Mouse (Mus musculus) midbrain, embryonic 10.5 days (tissue): Measurements from ENCODE around the gene Ttc13. TPM values are rescaled to one million over a fixed set of nuclear protein-coding genes. Genes with fewer than 3 reads are reported as not detected.

Experiments
- DNase-seq: peaks from one replicate; pipeline ENCODE4 v3.0.0-alpha.2; 2017; ENCODE audit warnings: low spot score
- H3K27ac ChIP-seq: fragments of 300-500 bp; sonication (generic); replicated peaks from 2 replicates; pipeline ENCODE4 v1.5.1; 2016; ENCODE audit warnings: mild to moderate bottlenecking
- H3K27me3 ChIP-seq: fragments of 300-500 bp; sonication (generic); 2 replicates; pipeline ENCODE4 v1.6.1; 2016; ENCODE audit warnings: low read depth, mild to moderate bottlenecking; ENCODE audit not compliant: poor library complexity, severe bottlenecking
- H3K36me3 ChIP-seq: fragments of 300-500 bp; sonication (generic); 2 replicates; pipeline ENCODE4 v1.6.1; 2016; ENCODE audit warnings: mild to moderate bottlenecking, moderate library complexity
- H3K4me1 ChIP-seq: fragments of 300-500 bp; sonication (generic); 2 replicates; pipeline ENCODE4 v1.6.1; 2016
- H3K4me3 ChIP-seq: fragments of 300-500 bp; sonication (generic); 2 replicates; pipeline ENCODE4 v1.5.1; 2016; ENCODE audit warnings: mild to moderate bottlenecking, moderate library complexity
- H3K9me3 ChIP-seq: fragments of 300-500 bp; sonication (generic); replicated peaks from 2 replicates; pipeline ENCODE4 v1.6.1; 2016; ENCODE audit warnings: mild to moderate bottlenecking
- WGBS: fragments of 180-500 bp; shearing (Covaris S2); methylation state at CpG from one replicate; pipeline ENCODE4 v1.1.7; 2016; 5-methylcytosine and 5-hydroxymethylcytosine counted together
- polyA plus RNA-seq: library from polyadenylated mRNA; unstranded; fragments of >200 nt; fragmentation: Nextera tagmentation; extraction: Ambion mirVana; gene quantifications from 2 replicates; pipeline ENCODE4 v1.2.1, GENCODE M21; 2016

The Ttc13 gene
- polyA plus RNA-seq, 1 experiment from 2014 or later = 53.3 TPM

- Histone ChIP-seq H3K4me3 (no peak overlapping the region), H3K27me3 (no peaks in the 10 kb centered on the region), H3K9me3 (no peaks in the 10 kb centered on the region), H3K4me1 (no peaks in the 10 kb centered on the region), H3K27ac (no peak overlapping the region), H3K36me3 (peaks cover 82% of the 10 kb centered on the region)
- no peak for DNase-seq
- 79% methylated on average over 3 of the region's 3 CpGs for WGBS
Measured at GRCm38 (mm10) chr8:124735371-124735911, 13.7 kb upstream of the Ttc13 start.

GRCm38 (mm10) chr8:124732828-124733227, 11.0 kb upstream of the Ttc13 start:
- no peak overlapping the region for H3K27ac ChIP-seq
- no peak overlapping the region for H3K4me3 ChIP-seq
- H3K9me3 ChIP-seq = no peaks in the 10 kb centered on the region
- no peak for DNase-seq
- no peaks in the 10 kb centered on the region for H3K4me1 ChIP-seq
- no peaks in the 10 kb centered on the region for H3K27me3 ChIP-seq
- peaks cover 95% of the 10 kb centered on the region for H3K36me3 ChIP-seq
- 89% methylated on average over 8 of the region's 8 CpGs for WGBS

- DNase-seq = no peak
- WGBS = 93% methylated on average over 7 of the region's 7 CpGs
- H3K4me3 ChIP-seq = no peak overlapping the region
- H3K4me1 ChIP-seq = peaks cover 28% of the 10 kb centered on the region
- H3K9me3 ChIP-seq = no peaks in the 10 kb centered on the region
- H3K36me3 ChIP-seq = peaks cover 47% of the 10 kb centered on the region
- H3K27me3 ChIP-seq = no peaks in the 10 kb centered on the region
- no peak overlapping the region for H3K27ac ChIP-seq
Measured at GRCm38 (mm10) chr8:124724301-124724700, 2.5 kb upstream of the Ttc13 start.

GRCm38 (mm10) chr8:124720938-124721861, 583 bp downstream of the Ttc13 start:
- no peaks in the 10 kb centered on the region for H3K27me3 ChIP-seq
- peak; percentile 20 for DNase-seq
- peaks cover 26% of the 10 kb centered on the region for H3K36me3 ChIP-seq
- H3K9me3 ChIP-seq = no peaks in the 10 kb centered on the region
- H3K4me3 ChIP-seq = peak overlapping the region; percentile 98
- peak overlapping the region; percentile 91 for H3K27ac ChIP-seq
- WGBS = 2% methylated on average over 31 of the region's 31 CpGs
- H3K4me1 ChIP-seq = peaks cover 29% of the 10 kb centered on the region

GRCm38 (mm10) chr8:124720133-124720532, 1.6 kb downstream of the Ttc13 start:
- Histone ChIP-seq H3K36me3 (peaks cover 18% of the 10 kb centered on the region), H3K4me1 (peaks cover 35% of the 10 kb centered on the region), H3K4me3 (peak overlapping the region; percentile 98), H3K27me3 (no peaks in the 10 kb centered on the region), H3K9me3 (no peaks in the 10 kb centered on the region), H3K27ac (no peak overlapping the region)
- no peak for DNase-seq
- 79% methylated on average over 7 of the region's 7 CpGs for WGBS

GRCm38 (mm10) chr8:124715736-124716135, 6.0 kb downstream of the Ttc13 start:
- DNase-seq = no peak
- H3K4me1 ChIP-seq = peaks cover 15% of the 10 kb centered on the region
- H3K9me3 ChIP-seq = no peaks in the 10 kb centered on the region
- 91% methylated on average over 8 of the region's 8 CpGs for WGBS
- no peaks in the 10 kb centered on the region for H3K27me3 ChIP-seq
- no peak overlapping the region for H3K27ac ChIP-seq
- H3K36me3 ChIP-seq = peaks cover 47% of the 10 kb centered on the region
- H3K4me3 ChIP-seq = no peak overlapping the region

GRCm38 (mm10) chr8:124713207-124713606, 8.6 kb downstream of the Ttc13 start:
- H3K4me3 ChIP-seq = no peak overlapping the region
- WGBS = 94% methylated on average over 6 of the region's 6 CpGs
- peaks cover 64% of the 10 kb centered on the region for H3K36me3 ChIP-seq
- 0 out of 2 replicates have a peak, but pooled peaks cover 7% of the 10 kb centered on the region for H3K4me1 ChIP-seq
- DNase-seq = no peak
- H3K27me3 ChIP-seq = no peaks in the 10 kb centered on the region
- no peak overlapping the region for H3K27ac ChIP-seq
- no peaks in the 10 kb centered on the region for H3K9me3 ChIP-seq

GRCm38 (mm10) chr8:124705823-124706222, 16.0 kb downstream of the Ttc13 start:
- Histone ChIP-seq H3K4me1 (no peaks in the 10 kb centered on the region), H3K27ac (no peak overlapping the region), H3K27me3 (no peaks in the 10 kb centered on the region), H3K9me3 (no peaks in the 10 kb centered on the region), H3K4me3 (no peak overlapping the region), H3K36me3 (peaks cover 83% of the 10 kb centered on the region)
- 95% methylated on average over 8 of the region's 8 CpGs for WGBS
- no peak for DNase-seq

- Histone ChIP-seq H3K9me3 (no peaks in the 10 kb centered on the region), H3K4me1 (no peaks in the 10 kb centered on the region), H3K4me3 (no peak overlapping the region), H3K27me3 (no peaks in the 10 kb centered on the region), H3K36me3 (peaks cover 85% of the 10 kb centered on the region), H3K27ac (no peak overlapping the region)
- no peak for DNase-seq
- 95% methylated on average over 4 of the region's 4 CpGs for WGBS
Measured at GRCm38 (mm10) chr8:124704376-124704775, 17.4 kb downstream of the Ttc13 start.

- WGBS = 92% methylated on average over 4 of the region's 4 CpGs
- Histone ChIP-seq H3K27me3 (no peaks in the 10 kb centered on the region), H3K9me3 (no peaks in the 10 kb centered on the region), H3K4me3 (no peak overlapping the region), H3K27ac (no peak overlapping the region), H3K36me3 (peaks cover 83% of the 10 kb centered on the region), H3K4me1 (no peaks in the 10 kb centered on the region)
- no peak for DNase-seq
Measured at GRCm38 (mm10) chr8:124703526-124703925, 18.3 kb downstream of the Ttc13 start.

GRCm38 (mm10) chr8:124702183-124702582, 19.6 kb downstream of the Ttc13 start:
- peaks cover 86% of the 10 kb centered on the region for H3K36me3 ChIP-seq
- H3K4me1 ChIP-seq = no peaks in the 10 kb centered on the region
- no peak overlapping the region for H3K27ac ChIP-seq
- no peak overlapping the region for H3K4me3 ChIP-seq
- WGBS = 89% methylated on average over 3 of the region's 3 CpGs
- DNase-seq = no peak
- no peaks in the 10 kb centered on the region for H3K27me3 ChIP-seq
- H3K9me3 ChIP-seq = no peaks in the 10 kb centered on the region

GRCm38 (mm10) chr8:124701023-124701422, 20.8 kb downstream of the Ttc13 start:
- H3K4me3 ChIP-seq = no peak overlapping the region
- DNase-seq = no peak
- 90% methylated on average over 9 of the region's 9 CpGs for WGBS
- H3K4me1 ChIP-seq = no peaks in the 10 kb centered on the region
- no peaks in the 10 kb centered on the region for H3K9me3 ChIP-seq
- no peak overlapping the region for H3K27ac ChIP-seq
- H3K27me3 ChIP-seq = no peaks in the 10 kb centered on the region
- H3K36me3 ChIP-seq = peaks cover 85% of the 10 kb centered on the region

GRCm38 (mm10) chr8:124700271-124700670, 21.5 kb downstream of the Ttc13 start:
- peaks cover 86% of the 10 kb centered on the region for H3K36me3 ChIP-seq
- no peak overlapping the region for H3K27ac ChIP-seq
- no peaks in the 10 kb centered on the region for H3K9me3 ChIP-seq
- no peak for DNase-seq
- no peak overlapping the region for H3K4me3 ChIP-seq
- H3K4me1 ChIP-seq = no peaks in the 10 kb centered on the region
- H3K27me3 ChIP-seq = no peaks in the 10 kb centered on the region
- 92% methylated on average over 5 of the region's 5 CpGs for WGBS
